Mouse (Mus musculus) thymus, adult 2 months (tissue): ENCODE results near the gene A930017K11Rik. TPM values are rescaled to one million over a fixed set of nuclear protein-coding genes. Genes with fewer than 3 reads are reported as not detected.

Source experiments
- DNase-seq: peaks from one replicate; pipeline ENCODE4 v3.0.0; 2021
- H3K27ac ChIP-seq: fragments of 200-500 bp; 2 replicates; pipeline ENCODE4 v1.5.1; 2012; ENCODE audit warnings: low read length, control low read depth; ENCODE audit not compliant: control insufficient read depth, insufficient read depth
- H3K27me3 ChIP-seq: fragments of 200-500 bp; 2 replicates; pipeline ENCODE4 v1.6.1; 2012; ENCODE audit warnings: mild to moderate bottlenecking, low read length, moderate library complexity, mixed read lengths; ENCODE audit not compliant: control insufficient read depth, insufficient read depth
- H3K36me3 ChIP-seq: fragments of 200-500 bp; 2 replicates; pipeline ENCODE4 v1.6.1; 2012; ENCODE audit warnings: mild to moderate bottlenecking, low read length, moderate library complexity; ENCODE audit not compliant: control insufficient read depth, insufficient read depth
- H3K4me1 ChIP-seq: fragments of 200-500 bp; replicated peaks from 2 replicates; pipeline ENCODE4 v1.6.1; 2012; ENCODE audit warnings: low read length; ENCODE audit not compliant: control insufficient read depth, insufficient read depth
- H3K4me3 ChIP-seq: fragments of 200-500 bp; 2 replicates; pipeline ENCODE4 v1.5.1; 2012; ENCODE audit warnings: mild to moderate bottlenecking, low read length, control low read depth, moderate library complexity; ENCODE audit not compliant: control insufficient read depth, insufficient read depth
- CTCF ChIP-seq: fragments of 200-500 bp; IDR thresholded peaks from 2 replicates; pipeline ENCODE4 v1.5.1; 2012; ENCODE audit warnings: mild to moderate bottlenecking, control low read depth, low read length, moderate library complexity, borderline replicate concordance; ENCODE audit not compliant: control insufficient read depth, poor library complexity, insufficient read depth; ENCODE audit errors: extremely low read depth
- POLR2A ChIP-seq: fragments of 200-500 bp; IDR thresholded peaks from 2 replicates; pipeline ENCODE4 v1.6.1; 2012; ENCODE audit warnings: mild to moderate bottlenecking, low read length, control low read depth, moderate library complexity; ENCODE audit not compliant: control insufficient read depth, poor library complexity, insufficient read depth; ENCODE audit errors: extremely low read depth
- WGBS: fragments of 180-500 bp; shearing (Covaris S2); methylation state at CpG from one replicate; pipeline ENCODE4 v1.1.7; 2018; 5-methylcytosine and 5-hydroxymethylcytosine counted together
- polyA plus RNA-seq: library from polyadenylated mRNA; depleted of rRNA; stranded (reverse); fragments of >200 nt; gene quantifications from 2 replicates; pipeline ENCODE4 v1.2.3, GENCODE M21; 2012

The A930017K11Rik gene
- polyA plus RNA-seq, 1 experiment = 0.19 TPM

DNA sequence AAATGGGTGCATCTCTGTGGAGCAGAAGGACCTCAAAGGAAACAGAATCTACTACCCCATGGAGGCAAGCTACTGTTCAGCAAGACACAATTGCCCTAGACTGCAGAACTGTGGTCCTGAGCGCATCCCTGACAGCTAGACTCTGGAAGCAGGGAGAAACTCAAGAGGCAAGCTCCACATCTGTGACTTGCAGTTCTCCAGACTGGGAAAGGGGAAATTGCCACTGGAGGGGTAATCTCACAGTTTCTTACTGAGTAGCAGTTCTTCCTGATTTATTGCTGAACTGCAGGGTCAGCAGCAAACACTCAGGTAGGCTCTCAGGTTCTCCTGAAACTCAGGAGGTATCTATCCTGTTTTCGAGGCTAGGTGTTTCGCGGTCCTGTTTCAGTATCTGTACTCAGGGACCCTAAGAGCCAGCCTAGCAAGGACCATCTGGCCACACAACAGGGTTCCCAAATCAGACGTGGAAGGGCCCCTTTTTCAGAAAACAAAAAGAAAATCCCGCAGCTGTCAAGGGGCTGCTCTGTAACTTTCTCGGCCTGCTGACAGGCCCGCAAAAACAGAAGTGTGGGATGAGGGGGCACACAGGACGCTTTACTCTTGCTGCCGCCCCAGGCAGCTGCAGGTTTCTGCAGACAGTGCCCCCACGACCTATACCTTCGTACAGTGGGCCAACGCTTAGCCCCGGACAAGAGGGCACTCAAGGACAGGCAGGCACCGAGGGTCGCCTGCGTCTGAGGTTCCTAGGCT lies 32.4 kb upstream of the A930017K11Rik start:
- WGBS = 10% methylated on average over 17 of the region's 17 CpGs
- H3K27ac ChIP-seq = no peak overlapping the region
- H3K27me3 ChIP-seq = no peaks in the 10 kb centered on the region
- H3K36me3 ChIP-seq = no peaks in the 10 kb centered on the region
- peaks cover 11% of the 10 kb centered on the region for H3K4me1 ChIP-seq
- DNase-seq = no peak
- TF ChIP-seq POLR2A (no peak), CTCF (no peak)
- peak overlapping the region; percentile 75 for H3K4me3 ChIP-seq

DNA sequence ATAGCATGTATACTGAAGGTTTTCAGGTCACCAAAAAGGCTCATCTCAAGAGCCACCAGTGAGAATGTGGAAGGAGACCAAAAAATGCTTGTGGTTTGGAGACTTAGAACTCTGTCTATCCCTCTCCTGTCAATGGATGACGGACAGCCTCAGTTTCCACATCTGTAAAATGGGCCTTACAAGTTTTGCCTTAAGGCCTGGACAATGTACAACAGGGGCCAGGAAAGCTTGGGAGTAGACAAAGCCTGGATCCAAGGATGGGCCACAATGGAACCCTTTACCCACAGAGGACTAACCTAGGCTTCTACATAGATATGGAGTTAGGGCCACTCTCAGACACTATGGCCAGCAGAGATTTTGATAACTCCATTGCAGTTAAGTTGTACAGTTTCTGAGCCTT lies 31.7 kb upstream of the A930017K11Rik start:
- 97% methylated on average over 1 of the region's 1 CpGs for WGBS
- Histone ChIP-seq H3K27me3 (no peaks in the 10 kb centered on the region), H3K4me3 (no peak overlapping the region), H3K36me3 (no peaks in the 10 kb centered on the region), H3K4me1 (peaks cover 11% of the 10 kb centered on the region), H3K27ac (no peak overlapping the region)
- TF ChIP-seq CTCF (no peak), POLR2A (no peak)
- DNase-seq = no peak

DNA sequence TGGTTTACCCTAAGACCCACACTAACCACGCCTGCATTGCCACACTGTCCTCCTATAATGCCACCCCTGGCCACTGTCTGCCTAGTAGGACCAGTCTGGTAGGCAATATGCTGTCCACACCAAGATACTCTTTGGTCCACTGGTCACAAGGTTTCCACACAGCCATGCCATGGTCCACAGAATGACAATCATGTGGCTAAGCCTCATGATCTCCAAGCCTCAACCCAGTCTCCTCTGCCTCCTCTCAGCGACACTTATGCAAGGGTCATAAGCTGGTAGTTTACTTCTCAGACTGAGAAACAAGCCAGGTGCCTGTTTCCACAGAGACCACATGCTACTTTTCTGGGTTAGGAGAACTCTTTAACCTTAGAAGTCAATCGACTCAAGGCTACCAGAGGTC lies 30.5 kb upstream of the A930017K11Rik start:
- Histone ChIP-seq H3K4me3 (no peak overlapping the region), H3K36me3 (no peaks in the 10 kb centered on the region), H3K4me1 (peaks cover 11% of the 10 kb centered on the region), H3K27me3 (no peaks in the 10 kb centered on the region), H3K27ac (no peak overlapping the region)
- DNase-seq = no peak
- TF ChIP-seq CTCF (no peak), POLR2A (no peak)
- 93% methylated on average over 3 of the region's 3 CpGs for WGBS

DNA sequence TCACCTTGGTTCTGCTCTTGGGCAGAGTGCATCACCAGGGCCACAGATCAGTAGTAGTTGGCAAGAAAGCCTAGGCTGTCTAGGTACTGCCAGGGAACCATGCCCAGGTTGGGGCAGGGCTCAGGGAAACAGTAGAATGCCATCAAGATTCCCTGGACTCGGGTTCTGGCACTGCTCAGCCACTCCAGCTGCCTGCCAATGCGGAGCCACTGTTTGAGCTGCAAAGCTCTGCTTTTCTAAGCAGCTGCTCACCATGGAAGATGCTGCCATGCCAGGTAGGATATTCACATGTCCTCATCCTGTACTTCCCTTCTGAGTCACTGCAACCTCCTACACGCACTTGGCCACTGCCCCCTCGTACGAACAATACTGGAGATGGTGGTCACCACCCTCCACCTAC lies 28.5 kb upstream of the A930017K11Rik start:
- no peak for DNase-seq
- peaks cover 9% of the 10 kb centered on the region for H3K4me1 ChIP-seq
- H3K4me3 ChIP-seq = no peak overlapping the region
- H3K36me3 ChIP-seq = no peaks in the 10 kb centered on the region
- TF ChIP-seq CTCF = no peak
- TF ChIP-seq POLR2A = no peak
- H3K27ac ChIP-seq = no peak overlapping the region
- WGBS = 91% methylated on average over 5 of the region's 5 CpGs
- no peaks in the 10 kb centered on the region for H3K27me3 ChIP-seq

DNA sequence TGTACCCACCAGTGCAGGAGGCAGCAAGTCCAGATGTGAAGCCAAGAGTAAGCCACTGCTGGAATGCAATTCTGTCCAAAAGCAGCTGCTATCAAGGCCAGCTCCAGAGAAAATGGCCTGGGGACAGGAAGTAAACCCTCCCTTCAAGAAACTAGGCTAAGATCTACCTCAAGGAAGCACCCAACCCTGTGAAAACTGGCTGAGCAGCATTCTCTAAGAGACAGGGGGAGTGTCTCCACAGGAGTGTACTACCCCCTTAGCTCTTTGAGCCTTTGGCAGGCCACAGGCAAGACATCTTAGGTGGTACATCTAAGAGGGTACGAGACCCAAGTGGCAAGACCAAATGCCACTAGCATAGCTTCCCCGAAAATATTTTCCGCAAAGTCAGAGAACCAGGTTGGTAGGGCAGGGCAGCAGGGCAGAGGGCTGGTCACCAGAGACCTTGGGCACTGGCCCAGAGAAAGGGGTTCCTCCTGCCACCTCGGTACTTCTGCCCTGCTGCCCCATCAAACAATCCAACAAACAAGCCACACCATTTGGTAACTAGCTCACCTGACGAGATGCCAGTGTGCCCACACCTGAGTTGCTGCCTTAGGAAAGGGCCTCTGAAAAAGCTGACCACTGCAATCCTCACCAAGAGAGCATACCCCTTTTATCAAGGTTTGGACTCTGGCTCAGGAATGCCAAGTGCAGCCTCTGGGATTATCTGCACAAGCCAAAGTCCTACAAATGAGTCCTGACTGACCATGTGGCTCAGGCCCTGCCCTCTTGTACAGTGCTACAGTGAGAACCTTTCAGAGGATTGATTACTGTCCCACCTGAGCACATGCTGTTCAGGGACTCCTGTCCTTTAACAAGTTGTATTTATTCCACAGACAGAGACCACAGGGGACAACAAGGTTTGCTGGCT lies 27.7 kb upstream of the A930017K11Rik start:
- Histone ChIP-seq H3K36me3 (no peaks in the 10 kb centered on the region), H3K4me1 (peaks cover 7% of the 10 kb centered on the region), H3K27me3 (no peaks in the 10 kb centered on the region), H3K4me3 (no peak overlapping the region), H3K27ac (no peak overlapping the region)
- WGBS = 88% methylated on average over 5 of the region's 5 CpGs
- no peak for DNase-seq
- TF ChIP-seq POLR2A (no peak), CTCF (no peak)

DNA sequence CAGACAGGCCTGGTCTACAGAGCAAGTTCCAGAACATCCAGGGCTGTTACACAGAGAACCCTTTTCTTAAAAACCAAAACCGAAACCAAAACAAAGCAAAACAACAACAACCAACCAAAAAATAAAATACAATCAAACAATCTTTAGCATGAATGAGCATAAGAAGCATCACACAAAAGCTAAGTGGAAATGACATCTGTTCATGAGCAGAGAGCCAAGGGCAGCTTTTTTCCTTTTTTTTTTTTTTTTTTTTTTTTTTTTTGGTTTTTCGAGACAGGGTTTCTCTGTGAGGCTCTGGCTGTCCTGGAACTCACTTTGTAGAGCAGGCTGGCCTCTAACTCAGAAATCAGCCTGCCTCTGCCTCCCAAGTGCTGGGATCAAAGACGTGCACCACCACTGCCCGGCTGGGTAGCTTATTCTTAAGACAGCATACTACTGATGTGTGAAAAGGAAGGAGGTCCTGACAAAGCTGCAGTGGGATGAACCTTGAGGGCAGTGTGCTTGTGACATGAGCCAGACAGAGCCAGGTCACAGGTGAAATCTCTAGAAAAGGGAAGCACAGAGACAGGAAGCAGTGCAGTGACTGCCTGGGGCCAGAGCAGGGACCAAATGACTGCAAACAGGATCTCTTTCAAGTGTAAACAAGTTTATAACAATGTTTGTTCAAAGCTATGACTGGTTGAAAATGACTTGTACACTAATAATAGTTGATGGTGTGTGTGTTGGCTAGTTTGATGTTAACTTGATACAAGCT lies 18.8 kb upstream of the A930017K11Rik start:
- no peak for TF ChIP-seq CTCF
- no peak for TF ChIP-seq POLR2A
- H3K27me3 ChIP-seq = no peaks in the 10 kb centered on the region
- no peaks in the 10 kb centered on the region for H3K4me1 ChIP-seq
- H3K4me3 ChIP-seq = no peak overlapping the region
- no peak for DNase-seq
- H3K27ac ChIP-seq = no peak overlapping the region
- WGBS = 74% methylated on average over 4 of the region's 4 CpGs
- H3K36me3 ChIP-seq = no peaks in the 10 kb centered on the region
